Mouse (Mus musculus) midbrain, embryonic 12.5 days (tissue): ENCODE data around the gene Akirin1. TPM values are rescaled to one million over a fixed set of nuclear protein-coding genes. Genes with fewer than 3 reads are reported as not detected.

Experiments used
- ATAC-seq: fragments of 200-750 bp; cut with Nextera tagmentation; 2 replicates; pipeline ENCODE4 v1.8.0; 2017; ENCODE audit warnings: low read depth, moderate TSS enrichment, moderate library complexity; ENCODE audit not compliant: low FRiP score
- H3K27ac ChIP-seq: fragments of 300-500 bp; sonication (generic); replicated peaks from 2 replicates; pipeline ENCODE4 v1.5.1; 2016; ENCODE audit warnings: mild to moderate bottlenecking
- H3K27me3 ChIP-seq: fragments of 300-500 bp; sonication (generic); 2 replicates; pipeline ENCODE4 v1.6.1; 2016; ENCODE audit warnings: mild to moderate bottlenecking
- H3K36me3 ChIP-seq: fragments of 300-500 bp; sonication (generic); 2 replicates; pipeline ENCODE4 v1.6.1; 2016
- H3K4me1 ChIP-seq: fragments of 300-500 bp; sonication (generic); 2 replicates; pipeline ENCODE4 v1.6.1; 2016
- H3K4me2 ChIP-seq: fragments of 300-500 bp; sonication (generic); replicated peaks from 2 replicates; pipeline ENCODE4 v1.6.1; 2016; ENCODE audit warnings: mild to moderate bottlenecking, moderate library complexity
- H3K4me3 ChIP-seq: fragments of 300-500 bp; sonication (generic); 2 replicates; pipeline ENCODE4 v1.5.1; 2016; ENCODE audit warnings: mild to moderate bottlenecking
- H3K9ac ChIP-seq: fragments of 300-500 bp; sonication (generic); replicated peaks from 2 replicates; pipeline ENCODE4 v1.6.1; 2016; ENCODE audit warnings: mild to moderate bottlenecking, moderate library complexity
- H3K9me3 ChIP-seq: fragments of 300-500 bp; sonication (generic); 2 replicates; pipeline ENCODE4 v1.6.1; 2016; ENCODE audit warnings: mild to moderate bottlenecking
- WGBS: fragments of 180-500 bp; shearing (Covaris S2); methylation state at CpG from one replicate; pipeline ENCODE4 v1.1.7; 2016; 5-methylcytosine and 5-hydroxymethylcytosine counted together
- polyA plus RNA-seq: library from polyadenylated mRNA; unstranded; fragments of >200 nt; fragmentation: Nextera tagmentation; extraction: Ambion mirVana; gene quantifications from 2 replicates; pipeline ENCODE4 v1.2.1, GENCODE M21; 2016

Akirin1 gene
- polyA plus RNA-seq: 102 and 103 TPM in 2 replicates

- peak; percentile 98 for ATAC-seq
- under 1% methylated on average over 46 of the region's 46 CpGs for WGBS
- Histone ChIP-seq H3K4me1 (peaks cover 16% of the 10 kb centered on the region), H3K4me2 (peak within 1 kb of the TSS; percentile 64), H3K27me3 (no peaks in the 10 kb centered on the region), H3K27ac (peak within 1 kb of the TSS; percentile 98), H3K4me3 (peak within 1 kb of the TSS; percentile 100), H3K9ac (peak within 1 kb of the TSS; percentile 96), H3K9me3 (no peaks in the 10 kb centered on the region), H3K36me3 (no peaks in the 10 kb centered on the region)
These were observed at the start of gene Akirin1 for GRCm38 (mm10) chr4:123750152-123750651. Gene Akirin1, minus strand, starts transcription at chr4:123750345.

GRCm38 (mm10) chr4:123797856-123798255 is 47.7 kb upstream of the Akirin1 start:
- H3K4me1 ChIP-seq: peaks cover 11% of the 10 kb centered on the region; the same call in 1 of the 2 replicates
- H3K9ac ChIP-seq: no peak overlapping the region
- H3K27ac ChIP-seq: peak overlapping the region; percentile 50
- no peaks in the 10 kb centered on the region for H3K9me3 ChIP-seq
- WGBS: 37% methylated on average over 7 of the region's 7 CpGs
- no peaks in the 10 kb centered on the region for H3K36me3 ChIP-seq
- no peaks in the 10 kb centered on the region for H3K27me3 ChIP-seq
- peak; percentile 87 for ATAC-seq
- H3K4me2 ChIP-seq: no peak overlapping the region
- no peak overlapping the region for H3K4me3 ChIP-seq

- 76% methylated on average over 3 of the region's 3 CpGs for WGBS
- no peak for ATAC-seq
- H3K4me2 ChIP-seq: no peak overlapping the region
- no peak overlapping the region for H3K4me3 ChIP-seq
- no peak overlapping the region for H3K9ac ChIP-seq
- H3K36me3 ChIP-seq: no peaks in the 10 kb centered on the region
- H3K4me1 ChIP-seq: peaks cover 11% of the 10 kb centered on the region; the same call in 1 of the 2 replicates
- H3K9me3 ChIP-seq: no peaks in the 10 kb centered on the region
- peak overlapping the region; percentile 50 for H3K27ac ChIP-seq
- no peaks in the 10 kb centered on the region for H3K27me3 ChIP-seq
These were observed 47.3 kb upstream of the Akirin1 start for GRCm38 (mm10) chr4:123797403-123797802.

GRCm38 (mm10) chr4:123795057-123795456 is 44.9 kb upstream of the Akirin1 start:
- peaks cover 11% of the 10 kb centered on the region; the same call in 1 of the 2 replicates for H3K4me1 ChIP-seq
- H3K9ac ChIP-seq: no peak overlapping the region
- H3K27me3 ChIP-seq: no peaks in the 10 kb centered on the region
- H3K9me3 ChIP-seq: no peaks in the 10 kb centered on the region
- no peak overlapping the region for H3K4me3 ChIP-seq
- no peak for ATAC-seq
- no peak overlapping the region for H3K27ac ChIP-seq
- no peak overlapping the region for H3K4me2 ChIP-seq
- WGBS: 73% methylated on average over 2 of the region's 2 CpGs
- H3K36me3 ChIP-seq: no peaks in the 10 kb centered on the region

- no peak for ATAC-seq
- Histone ChIP-seq H3K4me2 (no peak overlapping the region), H3K4me1 (peaks cover 10% of the 10 kb centered on the region; the same call in 1 of the 2 replicates), H3K36me3 (no peaks in the 10 kb centered on the region), H3K27me3 (no peaks in the 10 kb centered on the region), H3K4me3 (no peak overlapping the region), H3K27ac (no peak overlapping the region), H3K9me3 (no peaks in the 10 kb centered on the region), H3K9ac (no peak overlapping the region)
- WGBS: 92% methylated on average over 6 of the region's 6 CpGs
These were observed 43.0 kb upstream of the Akirin1 start for GRCm38 (mm10) chr4:123793136-123793535.

GRCm38 (mm10) chr4:123792666-123793065 is 42.5 kb upstream of the Akirin1 start:
- 88% methylated on average over 2 of the region's 2 CpGs for WGBS
- no peak overlapping the region for H3K4me2 ChIP-seq

GRCm38 (mm10) chr4:123787191-123787985 is 37.2 kb upstream of the Akirin1 start, which contains the start of gene Rhbdl2:
Gene Rhbdl2, plus strand, starts transcription at chr4:123787874.
- Histone ChIP-seq H3K4me3 (no peak within 1 kb of the TSS), H3K4me2 (no peak within 1 kb of the TSS), H3K27ac (no peak within 1 kb of the TSS), H3K36me3 (no peaks in the 10 kb centered on the region), H3K9me3 (no peaks in the 10 kb centered on the region), H3K9ac (no peak within 1 kb of the TSS), H3K4me1 (peaks cover 6% of the 10 kb centered on the region; the same call in 1 of the 2 replicates), H3K27me3 (no peaks in the 10 kb centered on the region)
- ATAC-seq: 0 out of 2 replicates have a peak, but pooled peaks have one; percentile 23
- 32% methylated on average over 12 of the region's 12 CpGs for WGBS

More at GRCm38 (mm10) chr4:123792666-123793065, 42.5 kb upstream of the Akirin1 start:
- peaks cover 7% of the 10 kb centered on the region; the same call in 1 of the 2 replicates for H3K4me1 ChIP-seq
- H3K9ac ChIP-seq: no peak overlapping the region
- no peak overlapping the region for H3K4me3 ChIP-seq
- H3K9me3 ChIP-seq: no peaks in the 10 kb centered on the region
- no peak for ATAC-seq
- no peak overlapping the region for H3K27ac ChIP-seq
- H3K27me3 ChIP-seq: no peaks in the 10 kb centered on the region
- H3K36me3 ChIP-seq: no peaks in the 10 kb centered on the region

- no peaks in the 10 kb centered on the region for H3K36me3 ChIP-seq
- no peak overlapping the region for H3K4me2 ChIP-seq
- no peaks in the 10 kb centered on the region for H3K27me3 ChIP-seq
- WGBS: 77% methylated on average over 4 of the region's 4 CpGs
- no peaks in the 10 kb centered on the region for H3K9me3 ChIP-seq
- no peak overlapping the region for H3K4me3 ChIP-seq
- no peak overlapping the region for H3K9ac ChIP-seq
- no peak for ATAC-seq
- H3K4me1 ChIP-seq: no peaks in the 10 kb centered on the region
- no peak overlapping the region for H3K27ac ChIP-seq
These were observed 18.1 kb upstream of the Akirin1 start for GRCm38 (mm10) chr4:123768234-123768633.

GRCm38 (mm10) chr4:123767807-123768206 is 17.7 kb upstream of the Akirin1 start:
- Histone ChIP-seq H3K36me3 (no peaks in the 10 kb centered on the region), H3K4me1 (no peaks in the 10 kb centered on the region), H3K9me3 (no peaks in the 10 kb centered on the region), H3K9ac (no peak overlapping the region), H3K27me3 (no peaks in the 10 kb centered on the region), H3K4me2 (no peak overlapping the region), H3K4me3 (no peak overlapping the region), H3K27ac (no peak overlapping the region)
- WGBS: 78% methylated on average over 3 of the region's 3 CpGs
- ATAC-seq: no peak

GRCm38 (mm10) chr4:123765071-123765470 is 14.9 kb upstream of the Akirin1 start:
- H3K27me3 ChIP-seq: no peaks in the 10 kb centered on the region
- H3K27ac ChIP-seq: no peak overlapping the region
- no peaks in the 10 kb centered on the region for H3K36me3 ChIP-seq
- 75% methylated on average over 6 of the region's 6 CpGs for WGBS
- H3K4me3 ChIP-seq: no peak overlapping the region
- H3K4me2 ChIP-seq: no peak overlapping the region
- H3K9ac ChIP-seq: no peak overlapping the region
- H3K4me1 ChIP-seq: no peaks in the 10 kb centered on the region
- no peaks in the 10 kb centered on the region for H3K9me3 ChIP-seq
- ATAC-seq: no peak

- no peak overlapping the region for H3K4me2 ChIP-seq
- H3K36me3 ChIP-seq: no peaks in the 10 kb centered on the region
- no peaks in the 10 kb centered on the region for H3K27me3 ChIP-seq
- no peaks in the 10 kb centered on the region for H3K4me1 ChIP-seq
- H3K9ac ChIP-seq: no peak overlapping the region
- WGBS: 58% methylated on average over 4 of the region's 4 CpGs
- no peak overlapping the region for H3K4me3 ChIP-seq
- H3K27ac ChIP-seq: no peak overlapping the region
- ATAC-seq: no peak
- no peaks in the 10 kb centered on the region for H3K9me3 ChIP-seq
These were observed 8.2 kb upstream of the Akirin1 start for GRCm38 (mm10) chr4:123758306-123758705.

GRCm38 (mm10) chr4:123750707-123751312 is 665 bp upstream of the Akirin1 start:
- 0 out of 2 replicates have a peak overlapping the region, but pooled peaks have one; percentile 98 for H3K27ac ChIP-seq
- under 1% methylated on average over 8 of the region's 8 CpGs for WGBS
- no peak for ATAC-seq
- no peaks in the 10 kb centered on the region for H3K9me3 ChIP-seq
- peak overlapping the region; percentile 100 for H3K4me3 ChIP-seq
- H3K27me3 ChIP-seq: no peaks in the 10 kb centered on the region
- no peaks in the 10 kb centered on the region for H3K36me3 ChIP-seq
- H3K4me2 ChIP-seq: peak overlapping the region; percentile 64
- peaks cover 16% of the 10 kb centered on the region for H3K4me1 ChIP-seq
- 0 out of 2 replicates have a peak overlapping the region, but pooled peaks have one; percentile 34 for H3K9ac ChIP-seq
